Mouse (Mus musculus): Measurements from ENCODE around the gene Klf13. TPM values are rescaled to one million over a fixed set of nuclear protein-coding genes. Genes with fewer than 3 reads are reported as not detected.

Gene Klf13
- 25.0 and 26.9 TPM in 2 replicates for polyA plus RNA-seq (2015; fragmentation: Nextera tagmentation; extraction: Ambion mirVana)

- no peaks in the 10 kb centered on the region for H3K36me3 ChIP-seq (ENCODE audit: control insufficient read depth, insufficient read depth, low read length)
- no peaks in the 10 kb centered on the region for H3K27me3 ChIP-seq (ENCODE audit: control insufficient read depth, insufficient read depth, low read length)
- 0 out of 2 replicates have a peak, but pooled peaks cover 2% of the 10 kb centered on the region for H3K4me1 ChIP-seq (replicated peaks; ENCODE audit: control insufficient read depth, insufficient read depth)
- H3K4me2 ChIP-seq (replicated peaks; ENCODE audit: low read depth) = peak within 1 kb of the TSS; percentile 86
- DNase-seq (ENCODE audit: low spot score) (peak; percentile 99), ATAC-seq (ENCODE audit: low FRiP score, low TSS enrichment) (peak; percentile 92)
- under 1% methylated on average over 45 of the region's 50 CpGs for WGBS
- H3K27ac ChIP-seq (replicated peaks) = peak within 1 kb of the TSS; percentile 98
- TF ChIP-seq EP300 (optimal IDR thresholded peaks at IDR 0.05) (no peak), CTCF (IDR thresholded peaks at IDR 0.05; ENCODE audit: low read depth) (no peak)
- peak within 1 kb of the TSS; percentile 92 for H3K9ac ChIP-seq (ENCODE audit: low read length)
- H3K4me3 ChIP-seq (ENCODE audit: low read depth, low read length) = peak within 1 kb of the TSS; percentile 86
- H3K9me3 ChIP-seq (ENCODE audit: control insufficient read depth, low read length) = no peaks in the 10 kb centered on the region
Measured at GRCm38 (mm10) chr7:63938914-63939396, at the start of gene Klf13. Gene Klf13 (minus strand): TSS chr7:63938915.

DNA sequence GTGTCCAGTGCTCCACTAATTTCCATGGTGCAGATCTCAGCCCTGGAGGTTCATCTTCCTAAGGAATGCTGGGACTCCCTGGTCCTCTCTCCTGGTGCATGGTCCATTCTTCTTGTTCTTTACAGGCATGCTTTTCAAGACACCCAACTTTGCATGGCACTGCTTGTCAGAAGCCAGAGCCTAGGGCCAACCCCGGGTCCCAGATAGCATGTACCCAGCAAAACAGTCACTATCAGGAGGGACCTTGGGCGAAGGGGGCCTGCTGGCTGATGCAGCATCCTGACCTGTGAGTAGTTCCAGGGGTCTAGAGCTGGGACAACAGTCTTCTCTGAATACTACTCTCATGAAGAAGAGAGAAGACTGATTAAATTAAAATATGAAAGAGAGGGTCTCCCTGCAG lies 49.7 kb upstream of the Klf13 start:
- no peak for TF ChIP-seq EP300 (optimal IDR thresholded peaks at IDR 0.05)
- TF ChIP-seq CTCF (IDR thresholded peaks at IDR 0.05; ENCODE audit: low read depth) = no peak
- no peaks in the 10 kb centered on the region for H3K36me3 ChIP-seq (ENCODE audit: control insufficient read depth, insufficient read depth, low read length)

GRCm38 (mm10) chr7:63986407-63987182 lies 47.9 kb upstream of the Klf13 start:
- WGBS = 42% methylated on average over 12 of the region's 12 CpGs
- Histone ChIP-seq H3K4me1 (replicated peaks; ENCODE audit: control insufficient read depth, insufficient read depth) (no peaks in the 10 kb centered on the region), H3K9me3 (ENCODE audit: control insufficient read depth, low read length) (no peaks in the 10 kb centered on the region), H3K36me3 (ENCODE audit: control insufficient read depth, insufficient read depth, low read length) (no peaks in the 10 kb centered on the region), H3K27me3 (ENCODE audit: control insufficient read depth, insufficient read depth, low read length) (no peaks in the 10 kb centered on the region), H3K4me2 (replicated peaks; ENCODE audit: low read depth) (no peak overlapping the region), H3K4me3 (ENCODE audit: low read depth, low read length) (no peak overlapping the region), H3K27ac (replicated peaks) (0 out of 2 replicates have a peak overlapping the region, but pooled peaks have one; percentile 45), H3K9ac (ENCODE audit: low read length) (no peak overlapping the region)
- peak; percentile 49 for DNase-seq (ENCODE audit: low spot score)
- ATAC-seq (ENCODE audit: low FRiP score, low TSS enrichment) = peak; percentile 78
- no peak for TF ChIP-seq CTCF (IDR thresholded peaks at IDR 0.05; ENCODE audit: low read depth)
- TF ChIP-seq EP300 (optimal IDR thresholded peaks at IDR 0.05) = no peak

More for the DNA sequence above, 49.7 kb upstream of the Klf13 start:
- Histone ChIP-seq H3K27ac (replicated peaks) (no peak overlapping the region), H3K4me3 (ENCODE audit: low read depth, low read length) (no peak overlapping the region), H3K9ac (ENCODE audit: low read length) (no peak overlapping the region), H3K27me3 (ENCODE audit: control insufficient read depth, insufficient read depth, low read length) (no peaks in the 10 kb centered on the region), H3K9me3 (ENCODE audit: control insufficient read depth, low read length) (no peaks in the 10 kb centered on the region), H3K4me2 (replicated peaks; ENCODE audit: low read depth) (no peak overlapping the region), H3K4me1 (replicated peaks; ENCODE audit: control insufficient read depth, insufficient read depth) (no peaks in the 10 kb centered on the region)
- DNase-seq (ENCODE audit: low spot score) (no peak), ATAC-seq (ENCODE audit: low FRiP score, low TSS enrichment) (no peak)
- WGBS = 86% methylated on average over 2 of the region's 2 CpGs

DNA sequence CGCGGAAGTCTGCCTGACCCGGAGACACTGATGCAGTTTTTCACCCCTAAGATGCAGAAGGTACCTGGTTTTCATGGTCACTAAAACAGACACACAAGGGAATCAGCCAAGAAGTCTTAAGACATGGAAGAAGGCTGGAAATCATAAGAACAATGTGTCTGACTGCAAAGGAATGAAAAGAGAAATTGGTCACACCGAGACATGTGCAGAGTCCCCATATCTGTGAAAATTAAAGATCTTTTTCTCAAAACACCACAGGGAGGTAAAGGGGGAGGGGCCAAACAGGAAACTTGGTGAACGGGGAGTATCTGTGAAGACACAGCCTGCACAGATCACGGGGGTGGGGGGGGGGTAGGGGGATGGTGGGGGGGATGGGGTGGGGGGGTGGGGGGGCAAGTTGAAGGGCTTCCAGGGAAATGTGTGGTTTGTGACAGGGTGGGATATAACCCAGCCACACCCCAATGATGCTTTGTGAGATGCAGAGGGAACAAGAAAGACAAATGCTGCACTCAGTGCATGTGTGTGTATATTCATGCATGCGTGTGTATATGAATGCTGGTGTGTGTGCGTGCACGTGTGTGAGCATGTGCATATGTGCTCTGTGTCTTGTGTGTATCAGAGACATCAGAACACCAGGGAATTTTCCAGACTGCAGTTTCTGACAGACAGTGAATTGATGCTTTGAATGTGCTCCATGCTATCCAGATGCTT lies 47.1 kb upstream of the Klf13 start:
- Histone ChIP-seq H3K27ac (replicated peaks) (no peak overlapping the region), H3K9me3 (ENCODE audit: control insufficient read depth, low read length) (no peaks in the 10 kb centered on the region), H3K4me1 (replicated peaks; ENCODE audit: control insufficient read depth, insufficient read depth) (no peaks in the 10 kb centered on the region), H3K4me3 (ENCODE audit: low read depth, low read length) (no peak overlapping the region), H3K9ac (ENCODE audit: low read length) (no peak overlapping the region), H3K4me2 (replicated peaks; ENCODE audit: low read depth) (no peak overlapping the region), H3K27me3 (ENCODE audit: control insufficient read depth, insufficient read depth, low read length) (no peaks in the 10 kb centered on the region), H3K36me3 (ENCODE audit: control insufficient read depth, insufficient read depth, low read length) (no peaks in the 10 kb centered on the region)
- TF ChIP-seq EP300 (optimal IDR thresholded peaks at IDR 0.05) = no peak
- TF ChIP-seq CTCF (IDR thresholded peaks at IDR 0.05; ENCODE audit: low read depth) = no peak
- DNase-seq (ENCODE audit: low spot score) (no peak), ATAC-seq (ENCODE audit: low FRiP score, low TSS enrichment) (no peak)
- WGBS = 68% methylated on average over 9 of the region's 9 CpGs

- ATAC-seq (ENCODE audit: low FRiP score, low TSS enrichment) (no peak), DNase-seq (ENCODE audit: low spot score) (no peak)
- Histone ChIP-seq H3K4me1 (replicated peaks; ENCODE audit: control insufficient read depth, insufficient read depth) (no peaks in the 10 kb centered on the region), H3K9me3 (ENCODE audit: control insufficient read depth, low read length) (no peaks in the 10 kb centered on the region), H3K4me3 (ENCODE audit: low read depth, low read length) (no peak overlapping the region), H3K27ac (replicated peaks) (no peak overlapping the region), H3K36me3 (ENCODE audit: control insufficient read depth, insufficient read depth, low read length) (no peaks in the 10 kb centered on the region), H3K27me3 (ENCODE audit: control insufficient read depth, insufficient read depth, low read length) (no peaks in the 10 kb centered on the region), H3K9ac (ENCODE audit: low read length) (no peak overlapping the region), H3K4me2 (replicated peaks; ENCODE audit: low read depth) (no peak overlapping the region)
- WGBS = 82% methylated on average over 7 of the region's 7 CpGs
- TF ChIP-seq EP300 (optimal IDR thresholded peaks at IDR 0.05) (no peak), CTCF (IDR thresholded peaks at IDR 0.05; ENCODE audit: low read depth) (no peak)
Measured at GRCm38 (mm10) chr7:63985266-63985665, 46.6 kb upstream of the Klf13 start.
